Mouse (Mus musculus) brain, embryonic 14.5 days (tissue): Measurements from ENCODE around the gene Chd2. TPM values are rescaled to one million over a fixed set of nuclear protein-coding genes. Genes with fewer than 3 reads are reported as not detected.
A peak's percentile ranks its signal among the peaks of the same experiment; 100 is the strongest.

Experiments
- DNase-seq: peaks from one replicate; pipeline ENCODE4 v3.0.0-alpha.2; 2011; ENCODE audit warnings: low read depth
- CTCF ChIP-seq: fragments of 200-500 bp; IDR thresholded peaks from 2 replicates; pipeline ENCODE4 v1.5.1; 2012; ENCODE audit warnings: inconsistent platforms, mild to moderate bottlenecking, moderate library complexity, borderline replicate concordance; ENCODE audit not compliant: insufficient read depth, insufficient read length; ENCODE audit errors: extremely low read depth
- POLR2A ChIP-seq: fragments of 200-500 bp; IDR thresholded peaks from 2 replicates; pipeline ENCODE4 v1.6.1; 2012; ENCODE audit warnings: mild to moderate bottlenecking, inconsistent platforms, borderline replicate concordance; ENCODE audit not compliant: poor library complexity, insufficient read depth, insufficient read length, severe bottlenecking; ENCODE audit errors: extremely low read depth
- polyA plus RNA-seq: library from polyadenylated mRNA; depleted of rRNA; stranded (reverse); fragments of >200 nt; gene quantifications from 2 replicates; pipeline ENCODE4 v1.2.3, GENCODE M21; 2012

Gene Chd2
- polyA plus RNA-seq, 1 experiment = 54.9 TPM

DNA sequence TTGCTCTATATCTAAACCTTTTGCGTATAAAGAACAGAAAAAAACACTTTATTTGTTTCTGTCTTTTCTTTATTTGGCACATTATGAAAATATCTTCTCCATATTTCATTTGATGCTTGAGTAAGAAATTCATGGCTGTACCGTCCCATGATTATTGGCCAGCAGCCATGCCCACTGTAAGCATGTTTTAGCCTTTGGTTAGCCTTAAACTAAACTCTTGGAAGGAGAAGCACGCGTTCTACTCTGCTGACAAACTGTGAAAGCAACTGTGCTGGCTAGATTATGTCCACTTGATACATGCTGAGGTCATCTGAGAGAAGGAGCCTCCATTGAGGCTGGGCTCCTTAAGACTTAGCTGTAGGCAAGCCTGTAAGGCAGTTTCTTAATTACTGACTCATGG is 99.4 kb downstream of the Chd2 start:
- DNase-seq = no peak
- TF ChIP-seq CTCF (no peak), POLR2A (no peak)

DNA sequence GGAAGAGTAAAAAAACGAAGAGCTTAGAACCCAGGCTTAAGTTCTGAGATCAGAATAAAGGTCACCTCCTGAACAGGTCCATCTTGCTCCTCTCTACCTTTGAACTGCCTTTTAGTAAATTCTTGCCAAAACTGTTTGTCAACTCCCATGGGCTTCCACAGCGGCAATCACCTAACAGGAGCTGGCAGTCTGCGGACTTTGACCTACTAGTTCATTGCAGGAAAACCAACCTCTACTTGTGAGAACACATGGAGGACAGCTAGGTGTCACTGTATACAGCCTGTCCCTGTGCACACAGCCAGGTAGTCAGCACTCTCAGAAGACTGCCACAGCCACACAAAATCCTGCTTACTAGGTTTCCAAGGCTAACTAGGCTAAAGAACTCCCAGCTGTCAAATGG is 99.8 kb downstream of the Chd2 start:
- no peak for DNase-seq
- no peak for TF ChIP-seq POLR2A
- TF ChIP-seq CTCF = no peak

GRCm38 (mm10) chr7:73435685-73436084 is 105.9 kb downstream of the Chd2 start:
- DNase-seq = peak; percentile 36
- TF ChIP-seq POLR2A (no peak), CTCF (peak; percentile 57)

DNA sequence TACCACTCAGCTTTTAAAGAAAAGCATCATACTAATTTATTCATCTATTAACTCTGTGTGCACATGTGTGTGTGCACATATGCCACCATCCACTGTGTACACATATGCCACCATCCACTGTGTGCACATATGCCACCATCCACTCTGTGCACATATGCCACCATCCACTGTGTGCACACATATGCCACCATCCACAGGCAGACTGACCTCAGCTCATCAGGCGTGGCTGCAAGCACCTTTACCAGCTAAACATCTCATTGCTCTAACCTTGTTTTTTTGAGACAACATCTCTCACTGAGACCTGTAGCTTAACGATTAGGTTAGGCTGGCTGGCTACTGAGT is 107.3 kb downstream of the Chd2 start:
- no peak for TF ChIP-seq POLR2A
- no peak for TF ChIP-seq CTCF
- no peak for DNase-seq

DNA sequence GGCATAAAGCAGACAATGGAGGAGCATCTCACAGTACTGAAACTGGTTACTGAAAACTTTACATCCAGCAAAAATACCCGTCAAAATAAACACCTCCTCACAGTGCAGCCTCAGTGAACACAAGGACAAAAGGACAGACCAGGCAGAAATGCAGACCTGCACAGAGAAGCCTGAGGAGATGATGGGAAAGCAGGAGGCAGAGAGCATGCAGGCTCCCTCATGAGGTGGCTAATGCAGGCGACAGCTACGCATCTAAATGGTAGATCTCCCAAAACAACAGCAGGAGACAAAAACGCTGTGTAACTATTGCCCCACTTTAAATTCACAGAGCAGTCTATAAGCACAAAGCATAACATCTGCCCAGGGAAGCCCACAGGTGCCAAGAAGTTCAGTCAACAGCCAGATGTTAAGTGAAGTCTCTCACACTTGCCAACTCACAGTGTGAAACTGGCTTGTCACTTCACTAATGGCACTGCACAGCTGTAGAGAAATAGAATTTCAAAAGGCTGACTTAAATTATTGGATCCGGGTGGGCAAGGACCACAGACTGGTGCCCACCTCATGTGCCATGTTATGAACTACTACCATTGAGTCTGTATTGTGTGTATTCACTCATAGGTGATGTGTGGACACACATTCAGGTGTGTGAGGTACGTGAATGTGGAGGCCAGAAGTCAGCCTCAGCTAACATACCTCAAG is 107.8 kb downstream of the Chd2 start:
- peak; percentile 18 for DNase-seq
- TF ChIP-seq CTCF (no peak), POLR2A (no peak)

- TF ChIP-seq CTCF = no peak
- no peak for TF ChIP-seq POLR2A
- no peak for DNase-seq
Observed at GRCm38 (mm10) chr7:73428525-73428924, 113.1 kb downstream of the Chd2 start.

GRCm38 (mm10) chr7:73427794-73428193 is 113.8 kb downstream of the Chd2 start:
- no peak for TF ChIP-seq POLR2A
- TF ChIP-seq CTCF = no peak
- no peak for DNase-seq

DNA sequence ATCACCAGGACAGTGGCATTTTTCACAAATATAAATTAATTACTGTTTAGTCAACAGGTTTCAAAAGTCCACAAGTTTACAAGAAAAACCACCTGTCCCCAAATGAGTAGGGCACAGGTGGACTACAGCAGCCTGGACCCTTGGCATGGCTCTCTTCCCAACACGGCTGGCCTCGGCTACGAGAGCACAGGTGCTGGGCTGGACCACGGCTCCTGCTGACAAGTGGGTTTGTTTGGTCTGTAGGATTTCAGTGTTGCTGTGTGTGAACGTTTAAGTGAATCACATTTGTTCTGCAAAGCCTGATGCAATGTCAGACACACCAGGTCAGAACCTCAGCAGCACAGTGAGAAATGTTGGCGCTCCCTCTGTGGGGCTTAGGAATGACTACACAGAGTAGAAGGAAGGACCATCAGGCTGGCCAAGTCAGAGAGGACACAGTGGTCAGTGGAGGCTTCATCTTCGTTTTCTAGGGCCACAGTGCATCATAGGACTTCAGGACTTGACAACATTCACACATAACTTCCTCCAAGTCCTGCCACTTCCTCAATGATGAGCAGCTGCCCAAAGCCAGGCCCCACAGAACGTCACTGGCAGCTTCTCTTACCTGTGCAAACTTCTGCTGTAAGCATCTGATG is 114.8 kb downstream of the Chd2 start:
- no peak for TF ChIP-seq POLR2A
- TF ChIP-seq CTCF = no peak

GRCm38 (mm10) chr7:73426235-73426634 is 115.4 kb downstream of the Chd2 start:
- no peak for TF ChIP-seq CTCF
- no peak for TF ChIP-seq POLR2A
- DNase-seq = no peak

More for the DNA sequence above, 114.8 kb downstream of the Chd2 start:
- DNase-seq = no peak

- TF ChIP-seq CTCF = no peak
- no peak for TF ChIP-seq POLR2A
- DNase-seq = no peak
Observed at GRCm38 (mm10) chr7:73425451-73425850, 116.2 kb downstream of the Chd2 start.

DNA sequence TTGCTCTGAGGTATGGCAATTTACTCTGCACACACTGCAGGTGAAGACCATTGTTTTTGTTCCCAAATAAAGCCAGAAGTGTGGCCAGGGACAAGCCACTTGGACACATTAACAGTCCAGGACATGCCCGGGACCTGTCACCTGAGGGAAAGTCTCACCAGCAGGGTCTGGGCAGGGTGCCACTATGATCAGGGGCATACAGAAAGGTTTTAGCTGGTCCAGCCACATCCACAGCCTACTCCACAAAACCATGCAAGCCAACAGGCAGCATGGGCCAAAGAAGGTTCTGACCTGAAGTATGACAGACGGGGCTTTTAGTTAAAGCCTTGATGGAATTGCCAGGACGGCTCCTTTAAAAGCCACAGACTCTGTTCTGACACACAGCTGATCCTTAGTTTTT is 116.9 kb downstream of the Chd2 start:
- no peak for DNase-seq
- TF ChIP-seq CTCF = no peak
- TF ChIP-seq POLR2A = no peak

DNA sequence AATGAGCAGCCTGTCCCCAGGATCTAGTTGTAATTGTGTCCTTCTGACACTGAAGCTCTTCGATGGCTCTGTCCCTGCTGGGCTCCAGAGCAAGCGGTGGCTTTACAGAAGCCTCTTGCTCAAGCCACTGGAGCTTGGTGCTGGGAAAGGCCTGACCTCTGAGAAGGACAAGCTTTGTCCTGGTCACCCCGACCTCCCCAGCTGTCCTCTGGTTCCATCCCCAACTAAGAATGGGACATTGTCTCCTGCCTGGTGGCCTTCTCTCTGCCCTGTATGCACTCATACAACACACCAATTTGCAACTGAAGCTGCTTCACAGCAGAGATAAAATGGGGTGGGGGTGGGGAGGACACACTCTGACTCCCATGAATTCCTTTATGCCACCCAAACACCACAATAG is 117.4 kb downstream of the Chd2 start:
- no peak for TF ChIP-seq CTCF
- no peak for TF ChIP-seq POLR2A
- DNase-seq = no peak
